In the genomic region with DNA sequence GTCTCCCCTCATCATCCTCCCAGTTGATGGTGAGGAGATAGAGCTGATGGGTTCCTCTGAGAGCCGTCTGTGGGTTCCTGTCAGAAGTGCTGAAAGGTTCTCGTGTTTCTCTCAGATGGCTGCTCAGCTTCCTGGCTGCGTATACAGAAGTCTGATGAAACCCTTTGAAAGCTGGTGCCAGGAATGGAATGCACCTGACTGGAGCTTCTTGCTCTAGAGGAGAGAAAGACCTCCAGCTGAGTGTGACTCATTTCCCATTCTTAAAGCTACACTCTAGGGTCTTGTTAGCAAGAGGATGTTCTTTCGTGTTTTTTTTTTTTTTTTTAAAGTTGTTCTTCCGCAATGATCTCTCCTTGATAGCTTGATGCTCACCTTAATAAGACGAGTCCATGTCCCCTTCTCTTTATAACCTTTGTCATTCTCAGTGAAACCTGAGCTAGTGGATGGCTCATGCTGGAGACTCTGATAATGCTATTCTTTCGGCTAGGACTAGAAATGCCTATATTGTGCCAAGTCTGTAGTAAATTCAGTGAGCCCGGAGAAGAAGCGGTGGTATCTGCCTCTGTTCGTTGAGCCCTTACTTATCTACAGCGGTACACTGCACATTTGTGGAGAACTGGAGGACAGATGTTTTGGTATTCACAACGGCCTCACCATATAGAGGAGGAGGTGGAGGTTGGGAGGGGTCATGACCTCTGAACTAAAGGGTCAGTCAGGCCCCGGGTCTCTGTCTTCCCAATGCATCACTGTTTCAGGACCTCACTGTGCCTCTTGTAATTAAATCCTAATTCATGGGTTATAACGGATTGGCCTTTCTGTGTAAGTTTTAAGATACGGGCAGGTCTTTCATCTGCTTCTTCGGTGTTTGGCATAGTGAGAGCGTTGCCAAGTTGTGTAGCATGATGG, we compare ENCODE assay signal across 9 mouse cellular contexts. TPM values are rescaled to one million over a fixed set of nuclear protein-coding genes. Genes with fewer than 3 reads are reported as not detected.
DNase-seq lines count a peak whose midpoint lies in the region; ATAC-seq and TF ChIP-seq lines count a peak whose summit lies in the region.
"Had no signal": no experiment of that assay in that cellular context is flagged by ENCODE, and none has a peak within 500 bp of the region (broad histone marks: within the 10 kb centered on the region; RNA-seq: fewer than 3 reads in every experiment).

No protein-coding gene starts in this region.

- H3K4me1 ChIP-seq in forebrain, embryonic 16.5 days (replicated peaks; ENCODE audit: control insufficient read depth, insufficient read depth, low read length) = peaks cover 21% of the 10 kb centered on the region
- H3K4me1 ChIP-seq in limb, embryonic 14.5 days (ENCODE audit: control insufficient read depth, insufficient read depth, low read length) = peaks cover 25% of the 10 kb centered on the region

- no peaks in the 10 kb centered on the region for H3K36me3 ChIP-seq in forebrain, embryonic 16.5 days (ENCODE audit: control insufficient read depth, insufficient read depth)
- no peaks in the 10 kb centered on the region for H3K36me3 ChIP-seq in limb, embryonic 14.5 days (ENCODE audit: control insufficient read depth, insufficient read depth, low read length)

- no peak for ATAC-seq in forebrain, embryonic 16.5 days
- ATAC-seq in limb, embryonic 14.5 days (ENCODE audit: low FRiP score, low read depth) = no peak
- ATAC-seq in megakaryocyte, adult 5-6 weeks (ENCODE audit: poor library complexity, severe bottlenecking) = no peak

- H3K27ac ChIP-seq in forebrain, embryonic 16.5 days (ENCODE audit: low read length) = no peak overlapping the region
- H3K27ac ChIP-seq in limb, embryonic 14.5 days (replicated peaks; ENCODE audit: low read depth, low read length) = no peak overlapping the region

- no peak for TF ChIP-seq POLR2A in limb, embryonic 14.5 days (IDR thresholded peaks at IDR 0.05; ENCODE audit: borderline replicate concordance, extremely low read depth, insufficient read depth, insufficient read length)

- WGBS in forebrain, embryonic 16.5 days = 77% methylated on average over 17 of the region's 17 CpGs
- 70% methylated on average over 17 of the region's 17 CpGs for WGBS in limb, embryonic 14.5 days

- no peak overlapping the region for H3K9ac ChIP-seq in forebrain, embryonic 16.5 days (replicated peaks; ENCODE audit: low read depth, low read length)
- H3K9ac ChIP-seq in limb, embryonic 14.5 days (ENCODE audit: low read depth, low read length, severe bottlenecking) = no peak overlapping the region

- H3K9me3 ChIP-seq in forebrain, embryonic 16.5 days (ENCODE audit: control insufficient read depth, low read length) = peaks cover 7% of the 10 kb centered on the region; the same call in 1 of the 2 replicates
- 0 out of 2 replicates have a peak, but pooled peaks cover 5% of the 10 kb centered on the region for H3K9me3 ChIP-seq in limb, embryonic 14.5 days (ENCODE audit: control insufficient read depth, low read length)

- no peaks in the 10 kb centered on the region for H3K27me3 ChIP-seq in forebrain, embryonic 16.5 days (replicated peaks; ENCODE audit: control insufficient read depth, insufficient read depth, low read length)
- no peaks in the 10 kb centered on the region for H3K27me3 ChIP-seq in limb, embryonic 14.5 days (ENCODE audit: control insufficient read depth, insufficient read depth, low read length)
- H3K27me3 ChIP-seq: CH12.LX had no signal

- H3K4me2 ChIP-seq in forebrain, embryonic 16.5 days (ENCODE audit: low read length) = peak overlapping the region; percentile 95; the same call in 1 of the 2 replicates
- H3K4me2 ChIP-seq in limb, embryonic 14.5 days (replicated peaks; ENCODE audit: low read depth, low read length, severe bottlenecking) = peak overlapping the region; percentile 98; the same call in 1 of the 2 replicates

- DNase-seq in cerebellum, adult 8-10 months = peak; percentile 54
- no peak for DNase-seq in cerebellum, postnatal 4 days (ENCODE audit: low spot score in 2 of 2)
- peak; percentile 53 for DNase-seq in ES-CJ7 (ENCODE audit: low read depth, low spot score)
- DNase-seq in limb, embryonic 14.5 days (ENCODE audit: low spot score) = no peak
- DNase-seq in urinary bladder, adult 18-20 months (ENCODE audit: low spot score in 2 of 2) = no peak
- DNase-seq in frontal cortex, postnatal 25 days (ENCODE audit: low spot score in 2 of 2) = no peak

- no peak overlapping the region; the same call in 1 of the 2 replicates for H3K4me3 ChIP-seq in forebrain, embryonic 16.5 days (replicated peaks; ENCODE audit: low read length)
- peak overlapping the region; percentile 89; the same call in 1 of the 2 replicates for H3K4me3 ChIP-seq in limb, embryonic 14.5 days (replicated peaks; ENCODE audit: low read length)

RNA-seq across cellular contexts. Expression of a gene that starts 2.8 kb away (rescaled TPM):
- polyA plus RNA-seq in forebrain, embryonic 16.5 days (2015; fragmentation: Nextera tagmentation; extraction: Ambion mirVana) = 36.3 and 37.2 TPM in 2 replicates
- 16.2 and 16.5 TPM in 2 replicates for polyA plus RNA-seq in limb, embryonic 14.5 days (2012; rRNA removed)
- 19.5 and 21.4 TPM in 2 replicates for polyA plus RNA-seq in limb, embryonic 14.5 days (2014; fragmentation: Nextera tagmentation; extraction: Ambion mirVana)
- total RNA-seq in megakaryocyte, adult 5-6 weeks (2015) = 7.9 and 9.1 TPM in 2 replicates
- total RNA-seq in megakaryocyte, adult 5-6 weeks (2017) = 4.0 and 8.1 TPM in 2 replicates
- total RNA-seq: CH12.LX had no signal

Comparison
In these comparisons a context has a peak if more than half of its experiments do, and no peak if none do; other contexts are left out.
1. DNase-seq: peak in cerebellum, adult 8-10 months (single experiment) and ES-CJ7 (single experiment); none in cerebellum, postnatal 4 days (0 of 2), limb, embryonic 14.5 days (single experiment), urinary bladder, adult 18-20 months (0 of 2) and frontal cortex, postnatal 25 days (0 of 2).